Mouse (Mus musculus): ENCODE results near the gene Cyp4f17. TPM values are rescaled to one million over a fixed set of nuclear protein-coding genes. Genes with fewer than 3 reads are reported as not detected.
"Not testable (repeated sequence)": the region's sequence is repeated elsewhere in the genome, so short reads cannot be mapped to it uniquely, and the experiment has no call there.

Gene Cyp4f17
- total RNA-seq, 2 experiments from 2014 or later = 3.6 to 5.1 TPM

- Histone ChIP-seq H3K27ac (no peak overlapping the region), H3K4me3 (no peak overlapping the region)
- intact Hi-C loops (cut with DNase I) = loop anchor here (1.0 to 5.0 kb wide), 3 partner anchors 62 to 145 kb away; no protein-coding TSS in a partner anchor
- peak; percentile 61 to 70 for DNase-seq (ENCODE audit: extremely low spot score in 1 of 2, low spot score in 2 of 2)
- peak; percentile 89 for TF ChIP-seq CTCF (IDR thresholded peaks at IDR 0.05)
Observed at GRCm38 (mm10) chr17:32494601-32495000, 11.2 kb upstream of the Cyp4f17 start.

- DNase-seq (ENCODE audit: extremely low spot score in 1 of 2, low spot score in 2 of 2); H3K27ac ChIP-seq; H3K4me3 ChIP-seq; intact Hi-C loops (cut with DNase I): not testable (repeated sequence)
Observed at GRCm38 (mm10) chr17:32500511-32500910, 5.3 kb upstream of the Cyp4f17 start.

- no peak for DNase-seq (ENCODE audit: extremely low spot score in 1 of 2, low spot score in 2 of 2)
- Histone ChIP-seq H3K27ac (no peak overlapping the region), H3K4me3 (no peak overlapping the region)
- intact Hi-C loops (cut with DNase I) = no loop called here
- no peak for TF ChIP-seq CTCF (IDR thresholded peaks at IDR 0.05)
Observed at GRCm38 (mm10) chr17:32501051-32501450, 4.8 kb upstream of the Cyp4f17 start.

- intact Hi-C loops (cut with DNase I) = no loop called here
- Histone ChIP-seq H3K4me3 (no peak overlapping the region), H3K27ac (no peak overlapping the region)
- no peak for TF ChIP-seq CTCF (IDR thresholded peaks at IDR 0.05)
- no peak for DNase-seq (ENCODE audit: extremely low spot score in 1 of 2, low spot score in 2 of 2)
Observed at GRCm38 (mm10) chr17:32503111-32503510, 2.7 kb upstream of the Cyp4f17 start.

GRCm38 (mm10) chr17:32506729-32507245 is 937 bp downstream of the Cyp4f17 start:
- Histone ChIP-seq H3K27ac (0 out of 2 replicates have a peak overlapping the region, but pooled peaks have one; percentile 15), H3K4me3 (peak overlapping the region; percentile 43)
- intact Hi-C loops (cut with DNase I) = no loop called here
- DNase-seq (ENCODE audit: extremely low spot score in 1 of 2, low spot score in 2 of 2) = no peak
- no peak for TF ChIP-seq CTCF (IDR thresholded peaks at IDR 0.05)

GRCm38 (mm10) chr17:32516126-32516525 is 10.3 kb downstream of the Cyp4f17 start:
- no peak overlapping the region for H3K4me3 ChIP-seq
- H3K27ac ChIP-seq = no peak overlapping the region
- intact Hi-C loops (cut with DNase I) = no loop called here
- TF ChIP-seq CTCF (IDR thresholded peaks at IDR 0.05) = no peak
- DNase-seq (ENCODE audit: extremely low spot score in 1 of 2, low spot score in 2 of 2) = no peak

GRCm38 (mm10) chr17:32521981-32522380 is 16.1 kb downstream of the Cyp4f17 start:
- Histone ChIP-seq H3K27ac (no peak overlapping the region), H3K4me3 (no peak overlapping the region)
- no peak for DNase-seq (ENCODE audit: extremely low spot score in 1 of 2, low spot score in 2 of 2)
- TF ChIP-seq CTCF (IDR thresholded peaks at IDR 0.05) = no peak
- intact Hi-C loops (cut with DNase I) = no loop called here

GRCm38 (mm10) chr17:32522386-32522785 is 16.5 kb downstream of the Cyp4f17 start:
- no peak overlapping the region for H3K27ac ChIP-seq
- intact Hi-C loops (cut with DNase I) = no loop called here

GRCm38 (mm10) chr17:32522816-32523215 is 17.0 kb downstream of the Cyp4f17 start:
- Histone ChIP-seq H3K4me3 (no peak overlapping the region), H3K27ac (no peak overlapping the region)
- TF ChIP-seq CTCF (IDR thresholded peaks at IDR 0.05) = no peak
- intact Hi-C loops (cut with DNase I) = no loop called here
- DNase-seq (ENCODE audit: extremely low spot score in 1 of 2, low spot score in 2 of 2) = no peak

More at GRCm38 (mm10) chr17:32522386-32522785, 16.5 kb downstream of the Cyp4f17 start:
- DNase-seq (ENCODE audit: extremely low spot score in 1 of 2, low spot score in 2 of 2) = no peak
- no peak for TF ChIP-seq CTCF (IDR thresholded peaks at IDR 0.05)
- H3K4me3 ChIP-seq = no peak overlapping the region

GRCm38 (mm10) chr17:32523895-32524294 is 18.0 kb downstream of the Cyp4f17 start:
- intact Hi-C loops (cut with DNase I) = no loop called here
- H3K4me3 ChIP-seq = no peak overlapping the region
- no peak for TF ChIP-seq CTCF (IDR thresholded peaks at IDR 0.05)
- H3K27ac ChIP-seq = no peak overlapping the region
- DNase-seq (ENCODE audit: extremely low spot score in 1 of 2, low spot score in 2 of 2) = no peak

- H3K4me3 ChIP-seq; H3K27ac ChIP-seq; DNase-seq (ENCODE audit: extremely low spot score in 1 of 2, low spot score in 2 of 2): not testable (repeated sequence)
- intact Hi-C loops (cut with DNase I) = loop anchor here (5.0 kb wide), 1 partner anchor 426 kb away; no protein-coding TSS in a partner anchor
Observed at GRCm38 (mm10) chr17:32526341-32526740, 20.5 kb downstream of the Cyp4f17 start.

GRCm38 (mm10) chr17:32527748-32528147 is 21.9 kb downstream of the Cyp4f17 start:
- intact Hi-C loops (cut with DNase I) = loop anchor here (5.0 kb wide), 1 partner anchor 425 kb away; no protein-coding TSS in a partner anchor
- Histone ChIP-seq H3K27ac (no peak overlapping the region), H3K4me3 (no peak overlapping the region)
- no peak for TF ChIP-seq CTCF (IDR thresholded peaks at IDR 0.05)
- no peak for DNase-seq (ENCODE audit: extremely low spot score in 1 of 2, low spot score in 2 of 2)

Data from left cerebral cortex, adult 2 months (tissue).